Mouse (Mus musculus) forelimb bud, embryonic 11.5 days (tissue): ENCODE measurements around the gene Chmp6.
A peak's percentile ranks its signal among the peaks of the same experiment; 100 is the strongest.

Experiments
- DNase-seq: peaks from one replicate; pipeline ENCODE4 v3.0.0-alpha.2; 2012; ENCODE audit warnings: low read depth, low spot score

The Chmp6 gene

GRCm38 (mm10) chr11:119909436-119909835 lies 3.8 kb upstream of the Chmp6 start:
- peak; percentile 73 for DNase-seq

GRCm38 (mm10) chr11:119912845-119913244 lies 396 bp upstream of the Chmp6 start:
- DNase-seq: no peak

GRCm38 (mm10) chr11:119913935-119914314 lies 684 bp downstream of the Chmp6 start:
- DNase-seq: no peak

- DNase-seq: no peak
Observed at GRCm38 (mm10) chr11:119914381-119914780, 1.1 kb downstream of the Chmp6 start.

- DNase-seq: no peak
Observed at GRCm38 (mm10) chr11:119915666-119916065, 2.4 kb downstream of the Chmp6 start.

- no peak for DNase-seq
Observed at GRCm38 (mm10) chr11:119916102-119916790, 3.0 kb downstream of the Chmp6 start.

- no peak for DNase-seq
Observed at GRCm38 (mm10) chr11:119916834-119917469, 3.7 kb downstream of the Chmp6 start.

- no peak for DNase-seq
Observed at GRCm38 (mm10) chr11:119918521-119918920, 5.3 kb downstream of the Chmp6 start.

- no peak for DNase-seq
Observed at GRCm38 (mm10) chr11:119919432-119919831, 6.2 kb downstream of the Chmp6 start.

- peak; percentile 33 for DNase-seq
Observed at GRCm38 (mm10) chr11:119919897-119920296, 6.7 kb downstream of the Chmp6 start.

- no peak for DNase-seq
Observed at GRCm38 (mm10) chr11:119920668-119921067, 7.4 kb downstream of the Chmp6 start.

GRCm38 (mm10) chr11:119925176-119925575 lies 11.9 kb downstream of the Chmp6 start:
- DNase-seq: no peak

GRCm38 (mm10) chr11:119926762-119927161 lies 13.5 kb downstream of the Chmp6 start:
- peak; percentile 16 for DNase-seq

- no peak for DNase-seq
Observed at GRCm38 (mm10) chr11:119928023-119928681, 14.9 kb downstream of the Chmp6 start.

- DNase-seq: no peak
Observed at GRCm38 (mm10) chr11:119929603-119930265, 16.5 kb downstream of the Chmp6 start.

GRCm38 (mm10) chr11:119931809-119932208 lies 18.6 kb downstream of the Chmp6 start:
- DNase-seq: no peak

- DNase-seq: no peak
Observed at GRCm38 (mm10) chr11:119933142-119933541, 19.9 kb downstream of the Chmp6 start.

- DNase-seq: no peak
Observed at GRCm38 (mm10) chr11:119933819-119934583, 20.8 kb downstream of the Chmp6 start.

- no peak for DNase-seq
Observed at GRCm38 (mm10) chr11:119934773-119935172, 21.5 kb downstream of the Chmp6 start.

GRCm38 (mm10) chr11:119935457-119935856 lies 22.2 kb downstream of the Chmp6 start:
- DNase-seq: peak; percentile 68

- DNase-seq: no peak
Observed at GRCm38 (mm10) chr11:119936456-119936855, 23.2 kb downstream of the Chmp6 start.
